Mouse (Mus musculus): ENCODE measurements around the gene Anxa5.

DNA sequence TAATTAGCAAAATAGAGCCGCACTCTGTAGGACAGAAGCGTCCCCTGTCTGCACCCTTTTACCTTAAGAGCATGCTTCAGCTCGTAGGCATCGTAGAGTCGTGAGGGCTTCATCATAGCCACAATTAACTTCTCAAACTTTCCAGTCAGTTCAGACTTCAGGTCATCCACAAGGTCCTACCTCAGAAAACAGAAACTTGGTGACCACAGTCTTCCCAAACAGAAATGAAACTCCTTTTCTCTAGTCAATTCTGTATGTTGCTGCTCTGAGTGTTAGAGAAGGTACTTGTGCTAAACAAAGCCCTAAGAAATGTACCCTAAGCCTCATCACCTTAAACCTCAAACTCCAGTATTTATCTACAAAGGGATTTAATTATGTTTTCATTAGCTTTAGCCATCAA is 13.9 kb downstream of the Anxa5 start:
- no peak for TF ChIP-seq POLR2A (IDR thresholded peaks at IDR 0.05; ENCODE audit: insufficient read depth, low read depth, low read length)
- TF ChIP-seq CTCF (IDR thresholded peaks at IDR 0.05) = no peak
- TF ChIP-seq EP300 (IDR thresholded peaks at IDR 0.05; ENCODE audit: insufficient read depth, low read depth, low read length) = no peak

All from heart, adult 2 months (tissue).